Mouse (Mus musculus): ENCODE data around the gene Il18. TPM values are rescaled to one million over a fixed set of nuclear protein-coding genes. Genes with fewer than 3 reads are reported as not detected.

The Il18 gene
- polyA plus RNA-seq, 1 experiment from 2014 or later = 13.3 TPM

GRCm38 (mm10) chr9:50525585-50525984 is 29.0 kb upstream of the Il18 start:
- no peak overlapping the region for H3K4me3 ChIP-seq (ENCODE audit: low read depth, low read length)
- no peaks in the 10 kb centered on the region; the same call in none of the 2 replicates for H3K36me3 ChIP-seq (ENCODE audit: control insufficient read depth, insufficient read depth)
- no peak overlapping the region for H3K27ac ChIP-seq (ENCODE audit: low read length)
- no peaks in the 10 kb centered on the region for H3K27me3 ChIP-seq (ENCODE audit: control insufficient read depth, insufficient read depth, low read depth, low read length)
- ATAC-seq (ENCODE audit: low read depth) = no peak
- H3K9me3 ChIP-seq (replicated peaks; ENCODE audit: control insufficient read depth, low read length) = no peaks in the 10 kb centered on the region
- H3K4me1 ChIP-seq (ENCODE audit: control insufficient read depth, low read depth, low read length) = peaks cover 12% of the 10 kb centered on the region
- no peak overlapping the region for H3K4me2 ChIP-seq (ENCODE audit: low read depth, low read length)
- H3K9ac ChIP-seq (ENCODE audit: low read depth, low read length) = no peak overlapping the region
- 57% methylated on average over 5 of the region's 5 CpGs for WGBS (ENCODE audit: insufficient replicate concordance)

- H3K27me3 ChIP-seq (ENCODE audit: control insufficient read depth, insufficient read depth, low read depth, low read length) = no peaks in the 10 kb centered on the region
- whole genome bisulfite sequencing (ENCODE audit: insufficient replicate concordance) = 28% methylated on average over 7 of the region's 7 CpGs
- H3K27ac ChIP-seq (ENCODE audit: low read length) = peak overlapping the region; percentile 5; the same call in 1 of the 2 replicates
- H3K9me3 ChIP-seq (replicated peaks; ENCODE audit: control insufficient read depth, low read length) = no peaks in the 10 kb centered on the region
- peak overlapping the region; percentile 89 for H3K9ac ChIP-seq (ENCODE audit: low read depth, low read length)
- H3K4me3 ChIP-seq (ENCODE audit: low read depth, low read length) = peak overlapping the region; percentile 91
- peak overlapping the region; percentile 94 for H3K4me2 ChIP-seq (ENCODE audit: low read depth, low read length)
- no peak for ATAC-seq (ENCODE audit: low read depth)
- H3K4me1 ChIP-seq (ENCODE audit: control insufficient read depth, low read depth, low read length) = peaks cover 12% of the 10 kb centered on the region
- no peaks in the 10 kb centered on the region for H3K36me3 ChIP-seq (ENCODE audit: control insufficient read depth, insufficient read depth)
Measured at GRCm38 (mm10) chr9:50527860-50528259, 26.8 kb upstream of the Il18 start.

GRCm38 (mm10) chr9:50528293-50528892 is 26.2 kb upstream of the Il18 start, which contains the start of gene Pts:
Gene Pts (minus strand): TSS chr9:50528724.
- H3K9ac ChIP-seq (ENCODE audit: low read depth, low read length) = peak within 1 kb of the TSS; percentile 89
- ATAC-seq (ENCODE audit: low read depth) = peak; percentile 98
- H3K27me3 ChIP-seq (ENCODE audit: control insufficient read depth, insufficient read depth, low read depth, low read length) = no peaks in the 10 kb centered on the region
- H3K4me3 ChIP-seq (ENCODE audit: low read depth, low read length) = peak within 1 kb of the TSS; percentile 91
- H3K36me3 ChIP-seq (ENCODE audit: control insufficient read depth, insufficient read depth) = no peaks in the 10 kb centered on the region
- H3K9me3 ChIP-seq (replicated peaks; ENCODE audit: control insufficient read depth, low read length) = no peaks in the 10 kb centered on the region
- under 1% methylated on average over 54 of the region's 54 CpGs for WGBS (ENCODE audit: insufficient replicate concordance)
- H3K4me2 ChIP-seq (ENCODE audit: low read depth, low read length) = peak within 1 kb of the TSS; percentile 94
- peaks cover 14% of the 10 kb centered on the region for H3K4me1 ChIP-seq (ENCODE audit: control insufficient read depth, low read depth, low read length)
- peak within 1 kb of the TSS; percentile 85 for H3K27ac ChIP-seq (ENCODE audit: low read length)

- Histone ChIP-seq H3K4me3 (ENCODE audit: low read depth, low read length) (no peak overlapping the region), H3K4me2 (ENCODE audit: low read depth, low read length) (no peak overlapping the region), H3K4me1 (ENCODE audit: control insufficient read depth, low read depth, low read length) (peaks cover 14% of the 10 kb centered on the region), H3K27ac (ENCODE audit: low read length) (no peak overlapping the region), H3K36me3 (ENCODE audit: control insufficient read depth, insufficient read depth) (no peaks in the 10 kb centered on the region), H3K9me3 (replicated peaks; ENCODE audit: control insufficient read depth, low read length) (no peaks in the 10 kb centered on the region), H3K27me3 (ENCODE audit: control insufficient read depth, insufficient read depth, low read depth, low read length) (no peaks in the 10 kb centered on the region), H3K9ac (ENCODE audit: low read depth, low read length) (no peak overlapping the region)
- WGBS (ENCODE audit: insufficient replicate concordance) = 28% methylated on average over 2 of the region's 2 CpGs
- no peak for ATAC-seq (ENCODE audit: low read depth)
Measured at GRCm38 (mm10) chr9:50530890-50531289, 23.7 kb upstream of the Il18 start.

DNA sequence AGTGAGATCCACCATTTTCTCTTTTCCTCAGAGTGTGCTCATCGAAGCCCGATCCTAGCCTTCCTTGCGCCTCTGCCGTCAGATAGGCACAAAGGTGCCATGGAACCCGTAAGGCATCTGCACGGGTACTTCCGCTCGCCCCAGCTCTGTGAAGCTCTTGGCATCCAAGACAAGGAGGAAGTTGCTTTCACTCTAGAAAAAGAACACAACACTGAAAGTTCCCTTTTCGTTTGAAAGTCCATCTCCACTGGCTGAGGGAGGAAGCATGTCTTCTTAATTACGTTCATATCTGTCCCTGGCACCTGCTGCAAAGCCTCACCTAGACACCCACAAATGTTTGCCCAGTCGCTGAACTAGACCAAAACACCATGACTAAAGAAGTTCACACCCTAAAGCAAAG is 21.3 kb upstream of the Il18 start:
- H3K27ac ChIP-seq (ENCODE audit: low read length) = peak overlapping the region; percentile 21; the same call in 1 of the 2 replicates
- H3K9me3 ChIP-seq (replicated peaks; ENCODE audit: control insufficient read depth, low read length) = no peaks in the 10 kb centered on the region
- peak overlapping the region; percentile 22 for H3K4me2 ChIP-seq (ENCODE audit: low read depth, low read length)
- H3K4me3 ChIP-seq (ENCODE audit: low read depth, low read length) = 0 out of 2 replicates have a peak overlapping the region, but pooled peaks have one; percentile 1
- H3K4me1 ChIP-seq (ENCODE audit: control insufficient read depth, low read depth, low read length) = peaks cover 2% of the 10 kb centered on the region
- ATAC-seq (ENCODE audit: low read depth) = no peak
- no peaks in the 10 kb centered on the region for H3K27me3 ChIP-seq (ENCODE audit: control insufficient read depth, insufficient read depth, low read depth, low read length)
- no peak overlapping the region for H3K9ac ChIP-seq (ENCODE audit: low read depth, low read length)
- 18% methylated on average over 11 of the region's 11 CpGs for whole genome bisulfite sequencing (ENCODE audit: insufficient replicate concordance)
- H3K36me3 ChIP-seq (ENCODE audit: control insufficient read depth, insufficient read depth) = no peaks in the 10 kb centered on the region

DNA sequence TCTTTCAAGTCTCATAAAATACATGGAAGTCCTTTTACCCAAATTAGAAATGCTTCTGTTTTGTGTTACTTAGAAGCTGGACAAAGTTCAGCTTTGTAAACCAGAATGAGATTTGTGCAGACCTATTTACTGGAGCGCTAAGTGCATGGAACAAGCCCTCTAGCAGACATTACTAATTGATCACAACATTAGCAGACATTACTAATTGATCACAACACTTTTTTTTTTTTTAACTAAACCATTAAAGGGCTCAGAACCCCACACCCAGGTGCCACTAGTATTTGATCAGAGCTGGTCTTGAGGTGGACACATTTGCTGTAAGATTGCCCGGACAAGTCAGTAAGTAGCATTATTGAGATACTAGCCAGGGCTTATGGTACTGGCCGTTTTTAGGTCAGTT is 20.8 kb upstream of the Il18 start:
- Histone ChIP-seq H3K36me3 (ENCODE audit: control insufficient read depth, insufficient read depth) (no peaks in the 10 kb centered on the region), H3K4me3 (ENCODE audit: low read depth, low read length) (no peak overlapping the region)

GRCm38 (mm10) chr9:50535930-50536329 is 18.7 kb upstream of the Il18 start:
- H3K27ac ChIP-seq (ENCODE audit: low read length) = no peak overlapping the region
- no peak overlapping the region for H3K9ac ChIP-seq (ENCODE audit: low read depth, low read length)
- no peaks in the 10 kb centered on the region for H3K9me3 ChIP-seq (replicated peaks; ENCODE audit: control insufficient read depth, low read length)
- H3K36me3 ChIP-seq (ENCODE audit: control insufficient read depth, insufficient read depth) = no peaks in the 10 kb centered on the region
- H3K4me2 ChIP-seq (ENCODE audit: low read depth, low read length) = no peak overlapping the region
- H3K4me1 ChIP-seq (ENCODE audit: control insufficient read depth, low read depth, low read length) = peaks cover 2% of the 10 kb centered on the region
- WGBS (ENCODE audit: insufficient replicate concordance) = 55% methylated on average over 5 of the region's 5 CpGs
- no peak overlapping the region for H3K4me3 ChIP-seq (ENCODE audit: low read depth, low read length)
- peak; percentile 71 for ATAC-seq (ENCODE audit: low read depth)
- H3K27me3 ChIP-seq (ENCODE audit: control insufficient read depth, insufficient read depth, low read depth, low read length) = no peaks in the 10 kb centered on the region

More for the DNA sequence above, 20.8 kb upstream of the Il18 start:
- Histone ChIP-seq H3K27ac (ENCODE audit: low read length) (peak overlapping the region; percentile 21; the same call in 1 of the 2 replicates), H3K9ac (ENCODE audit: low read depth, low read length) (no peak overlapping the region), H3K9me3 (replicated peaks; ENCODE audit: control insufficient read depth, low read length) (no peaks in the 10 kb centered on the region), H3K4me1 (ENCODE audit: control insufficient read depth, low read depth, low read length) (peaks cover 2% of the 10 kb centered on the region), H3K4me2 (ENCODE audit: low read depth, low read length) (peak overlapping the region; percentile 22), H3K27me3 (ENCODE audit: control insufficient read depth, insufficient read depth, low read depth, low read length) (no peaks in the 10 kb centered on the region)
- 55% methylated on average over 3 of the region's 3 CpGs for WGBS (ENCODE audit: insufficient replicate concordance)
- ATAC-seq (ENCODE audit: low read depth) = no peak

- Histone ChIP-seq H3K27ac (ENCODE audit: low read length) (no peak overlapping the region), H3K9ac (ENCODE audit: low read depth, low read length) (no peak overlapping the region), H3K4me2 (ENCODE audit: low read depth, low read length) (no peak overlapping the region), H3K36me3 (ENCODE audit: control insufficient read depth, insufficient read depth) (no peaks in the 10 kb centered on the region), H3K9me3 (replicated peaks; ENCODE audit: control insufficient read depth, low read length) (no peaks in the 10 kb centered on the region), H3K4me3 (ENCODE audit: low read depth, low read length) (no peak overlapping the region), H3K27me3 (ENCODE audit: control insufficient read depth, insufficient read depth, low read depth, low read length) (no peaks in the 10 kb centered on the region), H3K4me1 (ENCODE audit: control insufficient read depth, low read depth, low read length) (peaks cover 2% of the 10 kb centered on the region)
- ATAC-seq (ENCODE audit: low read depth) = no peak
- 33% methylated on average over 7 of the region's 7 CpGs for WGBS (ENCODE audit: insufficient replicate concordance)
Measured at GRCm38 (mm10) chr9:50536603-50537135, 18.0 kb upstream of the Il18 start.

DNA sequence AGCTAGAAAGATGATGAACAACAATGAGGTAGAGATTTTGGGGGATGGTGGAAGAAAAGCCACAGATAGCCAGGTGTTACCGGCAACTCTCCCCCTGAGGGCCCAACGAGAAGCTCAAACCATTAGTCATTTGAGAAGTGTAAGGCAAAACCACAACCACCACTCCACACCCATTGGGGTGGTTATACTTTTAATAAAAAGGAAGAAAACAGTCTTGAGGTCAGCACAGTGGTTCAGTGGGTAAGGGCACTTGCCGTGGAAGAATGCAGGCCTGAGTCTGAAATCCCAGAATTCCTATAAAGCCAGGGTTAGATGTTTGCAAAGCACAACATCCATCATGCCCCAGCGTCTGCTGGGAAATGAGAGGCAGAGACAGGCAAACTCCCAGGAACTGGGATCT is 17.3 kb upstream of the Il18 start:
- WGBS (ENCODE audit: insufficient replicate concordance) = 34% methylated on average over 4 of the region's 4 CpGs
- Histone ChIP-seq H3K4me1 (ENCODE audit: control insufficient read depth, low read depth, low read length) (peaks cover 2% of the 10 kb centered on the region), H3K9ac (ENCODE audit: low read depth, low read length) (no peak overlapping the region), H3K4me3 (ENCODE audit: low read depth, low read length) (no peak overlapping the region), H3K27ac (ENCODE audit: low read length) (no peak overlapping the region), H3K27me3 (ENCODE audit: control insufficient read depth, insufficient read depth, low read depth, low read length) (no peaks in the 10 kb centered on the region), H3K36me3 (ENCODE audit: control insufficient read depth, insufficient read depth) (no peaks in the 10 kb centered on the region), H3K4me2 (ENCODE audit: low read depth, low read length) (no peak overlapping the region), H3K9me3 (replicated peaks; ENCODE audit: control insufficient read depth, low read length) (no peaks in the 10 kb centered on the region)
- ATAC-seq (ENCODE audit: low read depth) = no peak

Data from liver, embryonic 16.5 days (tissue).